Mouse (Mus musculus): Measurements from ENCODE around the gene Fign. TPM values are rescaled to one million over a fixed set of nuclear protein-coding genes. Genes with fewer than 3 reads are reported as not detected.

The Fign gene
- polyA plus RNA-seq, 1 experiment from 2014 or later, result 6.1 TPM

- Histone ChIP-seq H3K9ac (replicated peaks) (no peak overlapping the region), H3K9me3 (no peaks in the 10 kb centered on the region), H3K4me3 (no peak overlapping the region), H3K4me2 (replicated peaks) (no peak overlapping the region), H3K27ac (replicated peaks) (no peak overlapping the region), H3K27me3 (no peaks in the 10 kb centered on the region), H3K36me3 (no peaks in the 10 kb centered on the region), H3K4me1 (peaks cover 21% of the 10 kb centered on the region)
- no peak for ATAC-seq (replicated peaks)
- 81% methylated on average over 5 of the region's 5 CpGs for WGBS
These were observed 13.9 kb downstream of the Fign start for GRCm38 (mm10) chr2:64083853-64084427.

DNA sequence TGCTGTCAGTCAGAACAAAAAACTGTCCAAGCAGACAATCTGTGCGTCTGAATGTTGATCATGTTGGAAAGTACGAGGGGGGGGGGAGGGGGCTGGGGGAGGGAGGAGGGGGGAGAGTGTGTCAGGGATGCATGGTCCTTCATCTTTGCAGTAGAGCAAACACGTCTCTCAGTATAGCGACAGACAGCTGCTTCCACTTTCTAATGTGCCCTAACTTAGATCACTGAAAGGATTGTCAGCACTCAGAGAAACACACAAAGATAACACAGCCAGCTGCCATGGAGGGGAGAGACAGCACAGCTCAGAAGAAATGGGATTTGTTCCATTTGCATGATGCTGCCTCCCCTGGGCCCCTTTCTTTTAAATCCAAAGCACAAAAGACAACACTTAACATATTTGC lies 18.1 kb downstream of the Fign start:
- no peaks in the 10 kb centered on the region for H3K36me3 ChIP-seq
- no peaks in the 10 kb centered on the region for H3K9me3 ChIP-seq
- WGBS, result 12% methylated on average over 4 of the region's 4 CpGs
- H3K27me3 ChIP-seq, result peaks cover 9% of the 10 kb centered on the region; the same call in 1 of the 2 replicates
- no peak overlapping the region; the same call in 1 of the 2 replicates for H3K4me2 ChIP-seq (replicated peaks)
- peak overlapping the region; percentile 57 for H3K27ac ChIP-seq (replicated peaks)
- no peak overlapping the region for H3K4me3 ChIP-seq
- ATAC-seq (replicated peaks), result peak; percentile 77
- no peak overlapping the region for H3K9ac ChIP-seq (replicated peaks)
- H3K4me1 ChIP-seq, result peaks cover 52% of the 10 kb centered on the region

GRCm38 (mm10) chr2:64078551-64078950 lies 19.3 kb downstream of the Fign start:
- Histone ChIP-seq H3K4me3 (no peak overlapping the region), H3K4me2 (replicated peaks) (no peak overlapping the region), H3K27me3 (peaks cover 14% of the 10 kb centered on the region; the same call in 1 of the 2 replicates), H3K27ac (replicated peaks) (no peak overlapping the region), H3K36me3 (no peaks in the 10 kb centered on the region), H3K9me3 (no peaks in the 10 kb centered on the region), H3K4me1 (peaks cover 59% of the 10 kb centered on the region), H3K9ac (replicated peaks) (no peak overlapping the region)
- WGBS, result 72% methylated on average over 3 of the region's 3 CpGs
- no peak for ATAC-seq (replicated peaks)

DNA sequence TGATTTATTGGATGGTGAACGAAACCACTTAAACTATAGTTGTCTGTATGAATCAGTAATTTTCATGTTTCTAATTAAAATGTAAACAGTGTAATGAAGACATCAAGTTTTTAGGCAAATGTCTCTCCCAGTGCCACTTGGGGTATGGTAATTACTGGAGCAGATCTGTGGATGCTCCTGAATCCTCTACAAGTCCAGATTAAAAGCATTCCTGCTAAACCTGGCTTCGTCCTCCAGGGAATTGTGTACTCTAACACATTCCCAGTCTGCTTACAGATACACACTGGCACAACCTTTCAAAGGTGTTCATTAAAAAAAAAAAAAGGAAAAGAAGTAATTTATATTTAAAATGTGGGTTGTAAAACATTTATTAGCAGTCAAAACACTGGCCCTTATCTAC lies 20.0 kb downstream of the Fign start:
- peaks cover 17% of the 10 kb centered on the region; the same call in 1 of the 2 replicates for H3K27me3 ChIP-seq
- H3K9ac ChIP-seq (replicated peaks), result no peak overlapping the region
- no peak for ATAC-seq (replicated peaks)
- H3K4me3 ChIP-seq, result no peak overlapping the region
- H3K27ac ChIP-seq (replicated peaks), result no peak overlapping the region
- H3K4me2 ChIP-seq (replicated peaks), result no peak overlapping the region
- H3K9me3 ChIP-seq, result no peaks in the 10 kb centered on the region
- 47% methylated on average over 2 of the region's 2 CpGs for WGBS
- H3K36me3 ChIP-seq, result no peaks in the 10 kb centered on the region
- H3K4me1 ChIP-seq, result peaks cover 59% of the 10 kb centered on the region

DNA sequence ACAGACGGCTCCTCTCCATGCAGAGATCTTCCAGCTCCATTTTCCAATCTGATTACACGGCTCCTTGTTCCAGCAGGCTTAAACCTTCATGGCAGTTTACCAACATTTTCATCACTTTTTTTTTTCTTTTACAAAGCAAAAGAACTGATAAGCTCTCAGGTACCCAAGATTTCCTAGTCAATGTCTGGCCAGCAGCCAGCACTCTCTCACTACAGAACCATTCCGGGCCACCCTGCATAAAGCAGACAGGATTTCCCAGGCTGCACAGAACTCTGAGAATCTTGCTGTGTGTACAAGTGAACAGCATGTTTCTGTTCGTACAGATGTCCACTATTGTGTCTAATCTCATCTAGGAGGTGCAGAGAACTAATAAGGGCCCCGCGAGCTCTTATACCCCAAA lies 22.0 kb downstream of the Fign start:
- Histone ChIP-seq H3K9me3 (no peaks in the 10 kb centered on the region), H3K4me2 (replicated peaks) (peak overlapping the region; percentile 1), H3K4me3 (no peak overlapping the region), H3K27me3 (peaks cover 21% of the 10 kb centered on the region; the same call in 1 of the 2 replicates), H3K27ac (replicated peaks) (no peak overlapping the region), H3K4me1 (peaks cover 56% of the 10 kb centered on the region), H3K9ac (replicated peaks) (no peak overlapping the region), H3K36me3 (no peaks in the 10 kb centered on the region)
- ATAC-seq (replicated peaks), result no peak
- WGBS, result 13% methylated on average over 6 of the region's 6 CpGs

DNA sequence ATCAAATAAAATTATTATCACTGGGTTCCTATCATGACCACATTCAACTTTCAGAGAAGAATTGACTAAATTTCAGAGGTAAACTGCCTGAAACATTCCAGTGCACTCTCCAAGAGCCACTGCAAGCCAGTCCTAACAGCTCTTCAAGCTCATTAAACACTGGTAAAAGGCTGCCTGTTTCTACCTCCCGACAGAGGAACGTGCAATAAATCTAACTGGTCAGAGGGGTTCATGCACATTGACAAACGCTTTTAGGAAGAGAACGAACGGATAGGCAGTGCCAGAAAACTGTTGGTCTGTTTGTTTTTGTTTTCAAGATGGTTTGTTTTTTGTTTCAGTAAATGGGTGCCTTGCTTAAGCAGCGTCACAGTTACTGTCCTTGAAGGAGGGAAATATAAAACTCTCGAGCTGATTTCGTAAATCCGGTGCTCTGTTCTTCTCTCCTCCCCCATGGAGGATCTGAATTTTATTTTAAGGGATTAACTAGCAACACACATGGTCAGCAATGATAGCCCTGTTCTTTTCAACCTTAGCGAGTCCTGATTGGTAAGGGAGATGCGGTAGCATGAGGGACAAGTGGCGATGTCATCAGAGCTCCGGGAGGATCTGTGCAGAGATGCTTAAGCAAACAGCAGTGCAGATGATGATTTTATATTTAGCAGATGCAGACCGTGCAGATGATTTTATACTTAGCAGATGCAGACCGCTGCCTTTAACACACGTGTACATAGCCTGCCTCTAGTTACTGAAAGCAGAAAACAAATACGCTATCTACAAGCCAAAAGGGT lies 23.0 kb downstream of the Fign start:
- H3K4me1 ChIP-seq, result peaks cover 47% of the 10 kb centered on the region
- H3K9me3 ChIP-seq, result no peaks in the 10 kb centered on the region
- no peak overlapping the region for H3K27ac ChIP-seq (replicated peaks)
- peak overlapping the region; percentile 18 for H3K4me3 ChIP-seq
- peaks cover 21% of the 10 kb centered on the region; the same call in 1 of the 2 replicates for H3K27me3 ChIP-seq
- H3K9ac ChIP-seq (replicated peaks), result no peak overlapping the region
- peak overlapping the region; percentile 37 for H3K4me2 ChIP-seq (replicated peaks)
- WGBS, result 19% methylated on average over 17 of the region's 17 CpGs
- no peaks in the 10 kb centered on the region for H3K36me3 ChIP-seq
- ATAC-seq (replicated peaks), result 0 out of 2 replicates have a peak, but pooled peaks have one; percentile 11

DNA sequence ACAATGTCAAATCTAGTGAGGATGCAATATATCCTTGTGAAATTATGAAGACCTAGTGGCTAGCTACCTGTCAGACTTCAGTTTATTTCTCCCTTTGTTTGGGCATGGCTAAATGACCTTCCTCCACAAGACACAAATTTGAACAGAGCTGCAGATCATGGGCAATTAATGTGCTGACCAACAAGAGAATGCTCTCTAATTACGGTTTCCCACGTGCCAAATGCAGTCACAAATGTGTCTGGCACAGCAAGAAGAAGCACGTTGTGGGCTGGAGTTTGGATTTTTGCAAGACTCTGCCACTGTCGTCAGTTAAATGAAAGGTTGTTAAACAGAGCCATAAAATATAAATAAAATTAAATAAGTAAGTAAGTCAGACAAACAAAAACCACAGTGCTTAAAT lies 25.7 kb downstream of the Fign start:
- H3K9me3 ChIP-seq, result no peaks in the 10 kb centered on the region
- H3K27me3 ChIP-seq, result peaks cover 25% of the 10 kb centered on the region; the same call in 1 of the 2 replicates
- no peak overlapping the region for H3K9ac ChIP-seq (replicated peaks)
- no peak for ATAC-seq (replicated peaks)
- no peak overlapping the region for H3K27ac ChIP-seq (replicated peaks)
- 22% methylated on average over 4 of the region's 4 CpGs for WGBS
- H3K36me3 ChIP-seq, result no peaks in the 10 kb centered on the region
- H3K4me1 ChIP-seq, result peaks cover 28% of the 10 kb centered on the region
- H3K4me3 ChIP-seq, result no peak overlapping the region
- H3K4me2 ChIP-seq (replicated peaks), result no peak overlapping the region

DNA sequence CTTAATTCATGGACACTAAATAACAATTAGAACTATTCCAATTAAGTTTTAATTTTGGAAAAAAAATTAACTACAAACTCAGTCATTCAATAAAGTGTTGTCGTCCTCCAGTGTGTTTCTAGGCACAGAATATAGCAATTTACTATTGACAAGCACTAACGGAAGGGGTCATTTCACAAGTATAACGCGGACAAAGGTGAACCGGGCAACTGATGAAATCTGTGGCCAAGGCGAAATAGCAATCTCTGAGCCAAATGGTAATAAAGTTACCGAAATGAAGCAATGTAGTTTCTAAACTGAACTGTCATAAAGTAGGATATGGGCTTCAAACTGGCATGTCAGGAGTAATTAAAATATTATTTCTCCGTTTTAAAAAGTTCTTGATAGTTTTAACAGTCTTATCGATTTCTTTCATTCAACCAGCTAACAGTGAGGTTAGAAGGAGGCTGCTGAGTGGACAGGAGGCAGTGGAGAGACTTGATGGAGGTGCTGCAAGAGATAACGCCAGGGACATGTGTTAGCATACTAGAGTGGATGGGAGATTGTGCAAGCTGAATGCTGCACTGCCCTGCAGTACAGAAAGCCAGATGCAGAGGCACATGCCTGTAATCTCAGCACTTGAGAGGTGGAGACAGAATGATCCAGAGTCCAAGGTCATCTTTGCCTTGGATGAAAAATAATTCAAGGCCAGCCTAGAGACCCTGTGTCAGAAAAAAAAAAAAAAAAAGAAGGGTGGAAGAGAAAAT lies 27.7 kb downstream of the Fign start:
- no peak overlapping the region for H3K4me3 ChIP-seq
- no peak overlapping the region for H3K4me2 ChIP-seq (replicated peaks)
- no peak overlapping the region for H3K27ac ChIP-seq (replicated peaks)
- H3K36me3 ChIP-seq, result no peaks in the 10 kb centered on the region
- no peak overlapping the region for H3K9ac ChIP-seq (replicated peaks)
- no peaks in the 10 kb centered on the region for H3K9me3 ChIP-seq
- H3K4me1 ChIP-seq, result peaks cover 16% of the 10 kb centered on the region
- ATAC-seq (replicated peaks), result no peak
- WGBS, result 86% methylated on average over 10 of the region's 10 CpGs
- H3K27me3 ChIP-seq, result peaks cover 22% of the 10 kb centered on the region; the same call in 1 of the 2 replicates

DNA sequence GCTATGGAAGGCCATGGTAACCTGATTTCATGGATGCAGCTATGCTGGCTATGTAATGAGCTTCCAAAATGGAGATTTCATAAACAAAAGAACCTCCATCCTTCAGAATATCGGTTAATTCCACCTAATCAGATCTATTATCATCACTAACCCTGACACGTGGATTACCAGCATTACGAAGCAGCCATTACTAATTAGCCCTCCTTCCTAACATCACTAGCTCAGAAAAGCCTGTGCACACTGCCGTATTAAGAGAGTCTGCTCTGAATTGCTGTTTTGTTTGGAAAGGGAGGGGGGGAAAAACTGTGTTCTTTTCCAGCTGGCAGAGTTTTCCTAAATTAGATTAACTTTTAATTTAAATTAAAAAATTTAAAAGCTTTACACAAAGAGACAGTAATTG lies 32.3 kb downstream of the Fign start:
- peak; percentile 75 for ATAC-seq (replicated peaks)
- no peak overlapping the region for H3K4me3 ChIP-seq
- peaks cover 7% of the 10 kb centered on the region for H3K4me1 ChIP-seq
- H3K27me3 ChIP-seq, result peaks cover 24% of the 10 kb centered on the region; the same call in 1 of the 2 replicates
- no peaks in the 10 kb centered on the region for H3K9me3 ChIP-seq
- no peak overlapping the region for H3K4me2 ChIP-seq (replicated peaks)
- no peak overlapping the region for H3K9ac ChIP-seq (replicated peaks)
- H3K27ac ChIP-seq (replicated peaks), result no peak overlapping the region
- no peaks in the 10 kb centered on the region for H3K36me3 ChIP-seq
- WGBS, result 11% methylated on average over 4 of the region's 4 CpGs

GRCm38 (mm10) chr2:64059477-64059876 lies 38.4 kb downstream of the Fign start:
- H3K4me2 ChIP-seq (replicated peaks), result no peak overlapping the region
- no peak overlapping the region for H3K27ac ChIP-seq (replicated peaks)
- peaks cover 13% of the 10 kb centered on the region; the same call in 1 of the 2 replicates for H3K27me3 ChIP-seq
- H3K36me3 ChIP-seq, result no peaks in the 10 kb centered on the region
- ATAC-seq (replicated peaks), result no peak
- no peaks in the 10 kb centered on the region for H3K4me1 ChIP-seq
- WGBS, result 91% methylated on average over 5 of the region's 5 CpGs
- H3K9ac ChIP-seq (replicated peaks), result no peak overlapping the region
- no peaks in the 10 kb centered on the region for H3K9me3 ChIP-seq
- no peak overlapping the region for H3K4me3 ChIP-seq

- Histone ChIP-seq H3K9me3 (no peaks in the 10 kb centered on the region), H3K9ac (replicated peaks) (no peak overlapping the region), H3K27ac (replicated peaks) (no peak overlapping the region), H3K4me1 (peaks cover under 1% of the 10 kb centered on the region), H3K4me3 (no peak overlapping the region), H3K4me2 (replicated peaks) (no peak overlapping the region), H3K36me3 (no peaks in the 10 kb centered on the region), H3K27me3 (no peaks in the 10 kb centered on the region)
- WGBS, result 93% methylated on average over 2 of the region's 2 CpGs
- no peak for ATAC-seq (replicated peaks)
These were observed 49.7 kb downstream of the Fign start for GRCm38 (mm10) chr2:64048142-64048541.

- H3K9me3 ChIP-seq, result no peaks in the 10 kb centered on the region
- no peak overlapping the region for H3K4me2 ChIP-seq (replicated peaks)
- H3K36me3 ChIP-seq, result no peaks in the 10 kb centered on the region
- no peak overlapping the region for H3K4me3 ChIP-seq
- H3K9ac ChIP-seq (replicated peaks), result no peak overlapping the region
- peaks cover 7% of the 10 kb centered on the region for H3K4me1 ChIP-seq
- H3K27ac ChIP-seq (replicated peaks), result no peak overlapping the region
- 18% methylated on average over 3 of the region's 3 CpGs for WGBS
- ATAC-seq (replicated peaks), result 0 out of 2 replicates have a peak, but pooled peaks have one; percentile 43
- H3K27me3 ChIP-seq, result no peaks in the 10 kb centered on the region
These were observed 54.7 kb downstream of the Fign start for GRCm38 (mm10) chr2:64043099-64043498.
